Mouse (Mus musculus) spleen, adult 2 months (tissue): ENCODE measurements around the gene Nars2. TPM values are rescaled to one million over a fixed set of nuclear protein-coding genes. Genes with fewer than 3 reads are reported as not detected.

Source experiments
- DNase-seq, 2 experiments: peaks; one replicate each; pipeline versions ENCODE4 v3.0.0 to v3.0.0-alpha.2; 2012 to 2021; ENCODE audit warnings: low spot score in 2 of 2, low read depth in 1 of 2
- H3K27ac ChIP-seq: fragments of 200-500 bp; 2 replicates; pipeline ENCODE4 v1.5.1; 2012; ENCODE audit warnings: low read length, inconsistent platforms; ENCODE audit not compliant: insufficient read depth
- H3K27me3 ChIP-seq: fragments of 200-500 bp; 2 replicates; pipeline ENCODE4 v1.6.1; 2012; ENCODE audit warnings: mild to moderate bottlenecking, moderate library complexity, low read length, inconsistent platforms; ENCODE audit not compliant: control insufficient read depth, insufficient read depth
- H3K36me3 ChIP-seq: fragments of 200-500 bp; 2 replicates; pipeline ENCODE4 v1.6.1; 2012; ENCODE audit warnings: mild to moderate bottlenecking, low read length, inconsistent platforms; ENCODE audit not compliant: control insufficient read depth, insufficient read depth
- H3K4me1 ChIP-seq: fragments of 200-500 bp; 2 replicates; pipeline ENCODE4 v1.6.1; 2011; ENCODE audit warnings: inconsistent platforms; ENCODE audit not compliant: control insufficient read depth, insufficient read depth, insufficient read length
- H3K4me3 ChIP-seq: fragments of 200-500 bp; 2 replicates; pipeline ENCODE4 v1.5.1; 2011; ENCODE audit warnings: mild to moderate bottlenecking, inconsistent platforms; ENCODE audit not compliant: insufficient read depth, insufficient read length; ENCODE audit errors: extremely low read depth
- CTCF ChIP-seq: fragments of 200-500 bp; IDR thresholded peaks from 2 replicates; pipeline ENCODE4 v1.5.1; 2011; ENCODE audit warnings: mild to moderate bottlenecking, inconsistent platforms; ENCODE audit not compliant: insufficient read depth, insufficient read length, insufficient replicate concordance; ENCODE audit errors: extremely low read depth
- POLR2A ChIP-seq: fragments of 200-500 bp; IDR thresholded peaks from 2 replicates; pipeline ENCODE4 v1.6.1; 2011; ENCODE audit warnings: low read depth, low read length, inconsistent platforms
- WGBS: fragments of 180-500 bp; shearing (Covaris S2); methylation state at CpG from one replicate; pipeline ENCODE4 v1.1.7; 2018; 5-methylcytosine and 5-hydroxymethylcytosine counted together
- polyA plus RNA-seq: library from polyadenylated mRNA; depleted of rRNA; stranded (reverse); fragments of >200 nt; gene quantifications from 2 replicates; pipeline ENCODE4 v1.2.3, GENCODE M21; 2012

The Nars2 gene
- polyA plus RNA-seq, 1 experiment: 1.6 TPM

DNA sequence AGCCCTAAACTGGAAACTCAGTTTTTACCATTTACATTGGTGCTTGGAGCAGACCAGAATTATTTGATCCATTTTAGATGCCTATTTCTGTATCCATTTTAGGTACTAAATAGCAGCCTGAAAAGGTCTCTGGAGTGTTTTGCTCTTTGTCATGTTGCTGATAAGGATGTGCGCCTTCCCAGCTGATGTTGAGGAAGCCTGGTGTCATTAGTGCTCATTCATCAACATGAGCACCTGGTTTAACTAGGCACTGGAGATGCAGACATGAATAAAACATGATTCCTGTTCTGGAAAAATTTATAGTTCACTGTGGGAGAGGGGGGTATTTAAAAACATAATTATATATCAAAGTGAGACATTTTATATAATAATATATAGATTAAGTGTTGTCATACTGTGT, 68.0 kb downstream of the Nars2 start:
- no peaks in the 10 kb centered on the region for H3K27me3 ChIP-seq
- no peak overlapping the region for H3K27ac ChIP-seq
- DNase-seq: no peak
- TF ChIP-seq CTCF (no peak), POLR2A (no peak)
- no peak overlapping the region for H3K4me3 ChIP-seq
- no peaks in the 10 kb centered on the region for H3K36me3 ChIP-seq
- 89% methylated on average over 1 of the region's 1 CpGs for WGBS
- no peaks in the 10 kb centered on the region for H3K4me1 ChIP-seq

DNA sequence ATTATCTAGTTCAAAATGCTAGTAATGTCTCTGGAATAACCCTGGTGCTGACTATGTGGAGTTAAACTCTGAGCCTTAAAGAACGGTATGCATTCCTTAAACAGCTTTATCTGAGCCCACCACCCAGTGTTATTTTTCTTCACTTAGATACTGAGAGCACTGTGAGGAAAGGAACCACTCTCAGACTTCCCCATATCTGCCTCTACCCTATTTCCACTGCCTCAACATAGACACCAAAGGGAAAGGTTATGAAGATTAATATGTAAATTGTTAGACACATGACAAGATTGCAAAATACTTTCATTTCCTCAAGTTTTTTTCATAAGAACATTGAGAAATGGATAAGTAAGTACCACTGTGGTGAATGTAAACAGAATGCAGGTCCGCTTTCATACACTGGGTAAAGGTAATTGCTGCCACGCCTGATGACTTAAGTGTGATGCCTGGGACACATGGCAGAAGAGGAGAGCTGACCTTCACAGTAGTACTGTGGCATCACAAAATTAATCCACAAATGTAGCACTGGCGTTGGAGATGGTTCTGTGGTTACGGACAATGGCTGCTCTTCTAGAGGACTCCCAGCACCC, 75.6 kb downstream of the Nars2 start:
- peak overlapping the region; percentile 23; the same call in 1 of the 2 replicates for H3K27ac ChIP-seq
- TF ChIP-seq CTCF (no peak), POLR2A (no peak)

DNA sequence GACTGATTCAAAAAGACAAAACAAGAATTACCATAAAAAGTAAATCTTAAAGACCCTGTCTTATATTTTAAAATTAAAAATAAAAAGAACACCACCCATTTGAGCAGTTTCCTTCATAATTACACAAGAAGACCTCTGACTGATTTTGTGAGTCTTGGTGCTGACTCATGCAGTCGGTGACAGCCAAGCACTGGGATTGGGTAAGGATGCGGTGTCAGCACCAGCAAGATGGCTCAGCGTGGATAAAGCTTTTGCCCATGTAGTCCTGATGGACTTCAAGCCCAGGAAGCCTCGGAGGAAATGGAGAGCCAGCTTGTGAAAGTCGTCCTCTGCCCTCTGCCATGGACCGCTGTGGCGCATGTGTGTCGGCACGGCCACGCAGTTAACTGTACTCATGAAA, 77.8 kb downstream of the Nars2 start:
- no peak for TF ChIP-seq CTCF
- Histone ChIP-seq H3K4me3 (no peak overlapping the region), H3K4me1 (peaks cover 3% of the 10 kb centered on the region; the same call in 1 of the 2 replicates), H3K36me3 (no peaks in the 10 kb centered on the region; the same call in 1 of the 2 replicates), H3K27ac (no peak overlapping the region), H3K27me3 (no peaks in the 10 kb centered on the region)
- WGBS: 92% methylated on average over 10 of the region's 10 CpGs
- no peak for DNase-seq

More for the DNA sequence above, 75.6 kb downstream of the Nars2 start:
- Histone ChIP-seq H3K27me3 (no peaks in the 10 kb centered on the region), H3K36me3 (no peaks in the 10 kb centered on the region; the same call in 1 of the 2 replicates), H3K4me3 (no peak overlapping the region), H3K4me1 (peaks cover 3% of the 10 kb centered on the region; the same call in 1 of the 2 replicates)
- DNase-seq: no peak
- WGBS: 88% methylated on average over 5 of the region's 5 CpGs

DNA sequence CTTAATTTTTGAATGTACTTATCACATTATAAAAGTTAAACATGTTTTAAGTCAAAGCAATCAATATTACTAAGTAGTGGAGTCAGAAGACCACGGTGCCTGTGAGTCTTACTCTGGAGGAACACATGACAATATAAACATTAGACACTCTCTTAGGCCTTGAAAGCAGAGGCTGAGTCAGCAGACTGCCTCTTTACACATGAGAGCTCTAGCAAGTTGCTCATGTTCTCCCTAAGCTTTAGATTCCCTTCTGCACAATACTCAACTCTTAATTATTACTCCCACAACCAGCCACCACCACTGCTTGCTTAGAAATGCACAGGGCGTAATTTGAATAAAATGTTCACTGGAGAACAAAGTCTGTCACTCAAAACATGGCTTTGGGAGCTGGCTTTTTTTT, 81.1 kb downstream of the Nars2 start:
- no peak for DNase-seq
- Histone ChIP-seq H3K27ac (no peak overlapping the region), H3K4me1 (no peaks in the 10 kb centered on the region), H3K4me3 (no peak overlapping the region), H3K36me3 (no peaks in the 10 kb centered on the region; the same call in 1 of the 2 replicates), H3K27me3 (no peaks in the 10 kb centered on the region)
- TF ChIP-seq POLR2A (no peak), CTCF (no peak)
- 85% methylated on average over 2 of the region's 2 CpGs for WGBS

DNA sequence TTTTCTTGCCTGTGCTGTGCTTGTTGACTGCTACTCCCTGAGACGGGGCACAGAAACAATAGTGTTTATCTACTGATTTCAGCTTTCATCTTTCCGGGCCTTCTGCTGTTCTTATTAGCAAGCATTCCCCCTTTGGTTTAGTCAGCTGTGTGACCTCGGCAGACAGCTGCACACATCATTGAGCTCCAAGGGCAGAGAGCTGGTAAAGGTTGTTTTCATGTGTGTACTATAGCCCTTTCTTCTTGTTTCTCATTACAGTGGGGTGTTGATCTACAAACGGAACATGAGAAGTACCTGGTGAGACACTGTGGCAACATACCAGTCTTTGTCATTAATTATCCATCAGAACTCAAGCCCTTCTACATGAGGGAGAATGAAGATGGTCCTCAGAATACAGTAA, 88.3 kb downstream of the Nars2 start:
- WGBS: 88% methylated on average over 4 of the region's 4 CpGs
- H3K27me3 ChIP-seq: no peaks in the 10 kb centered on the region
- DNase-seq: no peak
- H3K4me3 ChIP-seq: no peak overlapping the region
- H3K36me3 ChIP-seq: peaks cover 2% of the 10 kb centered on the region
- H3K4me1 ChIP-seq: no peaks in the 10 kb centered on the region
- no peak overlapping the region for H3K27ac ChIP-seq
- TF ChIP-seq POLR2A: no peak
- no peak for TF ChIP-seq CTCF

DNA sequence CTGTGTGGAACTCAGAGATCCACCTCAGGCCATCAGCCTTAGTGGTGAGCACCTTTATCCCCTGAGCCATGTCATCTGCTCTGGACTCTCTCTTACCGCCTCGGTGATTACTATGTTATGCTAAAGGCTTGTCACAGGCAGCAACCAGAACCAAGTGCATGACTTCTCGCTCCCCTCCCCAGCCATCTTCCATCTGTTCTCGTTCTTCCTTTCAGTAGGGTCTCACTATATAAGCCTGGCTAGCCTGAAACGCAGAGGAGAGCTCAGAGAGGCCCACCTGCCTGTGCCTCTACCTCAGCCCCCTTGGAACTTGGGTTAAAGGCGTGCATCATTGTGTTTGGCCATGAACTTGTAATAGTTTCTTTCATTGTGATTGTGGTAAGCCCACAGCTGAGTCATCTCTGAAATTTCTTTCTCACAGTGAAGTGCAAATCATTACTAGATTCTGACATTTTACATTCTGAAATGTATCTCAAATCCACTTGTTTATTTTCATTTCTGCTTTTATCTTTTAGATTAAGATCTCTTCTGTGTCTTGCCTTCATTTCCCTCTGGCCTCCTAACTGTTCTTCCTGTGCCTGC, 90.7 kb downstream of the Nars2 start:
- no peaks in the 10 kb centered on the region for H3K27me3 ChIP-seq
- peaks cover 2% of the 10 kb centered on the region for H3K36me3 ChIP-seq
- 81% methylated on average over 6 of the region's 6 CpGs for whole genome bisulfite sequencing
- TF ChIP-seq POLR2A (no peak), CTCF (no peak)
- no peak overlapping the region for H3K27ac ChIP-seq
- no peak overlapping the region for H3K4me3 ChIP-seq
- DNase-seq: no peak
- H3K4me1 ChIP-seq: no peaks in the 10 kb centered on the region

DNA sequence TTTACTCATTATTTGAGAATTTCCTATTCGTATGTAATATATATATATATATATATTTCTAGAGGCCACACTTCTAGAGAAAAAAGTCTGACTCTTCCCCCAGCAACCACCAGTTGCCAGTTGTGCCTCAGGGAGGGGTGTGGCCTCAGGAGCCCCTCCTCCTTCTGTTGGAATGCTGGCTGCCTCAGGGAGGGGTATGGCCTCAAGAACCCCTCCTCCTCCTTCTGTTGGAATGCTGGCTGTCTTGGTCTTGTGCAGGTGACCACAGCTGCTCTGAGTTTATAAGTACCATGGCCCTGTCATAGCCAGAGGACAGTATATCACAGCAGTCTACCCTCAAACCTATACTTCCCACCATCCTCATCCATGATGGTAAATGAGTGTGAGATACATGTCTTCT, 91.7 kb downstream of the Nars2 start:
- 87% methylated on average over 1 of the region's 1 CpGs for WGBS
- peaks cover 2% of the 10 kb centered on the region for H3K36me3 ChIP-seq
- no peak for TF ChIP-seq CTCF
- no peak for TF ChIP-seq POLR2A
- no peaks in the 10 kb centered on the region for H3K27me3 ChIP-seq
- no peaks in the 10 kb centered on the region for H3K4me1 ChIP-seq
- H3K27ac ChIP-seq: no peak overlapping the region
- no peak for DNase-seq
- H3K4me3 ChIP-seq: no peak overlapping the region
